Mouse (Mus musculus) embryonic facial prominence, embryonic 14.5 days (tissue): ENCODE measurements around the gene Tmed3. TPM values are rescaled to one million over a fixed set of nuclear protein-coding genes. Genes with fewer than 3 reads are reported as not detected.

ENCODE experiments used
- ATAC-seq: fragments of 200-750 bp; cut with Nextera tagmentation; 2 replicates; pipeline ENCODE4 v1.8.0; 2017; ENCODE audit warnings: low read depth, moderate number of reproducible peaks, moderate TSS enrichment
- DNase-seq: peaks from one replicate; pipeline ENCODE4 v3.0.0-alpha.2; 2015; ENCODE audit warnings: low spot score
- H3K27ac ChIP-seq: fragments of 300-500 bp; sonication (generic); replicated peaks from 2 replicates; pipeline ENCODE4 v1.5.1; 2014; ENCODE audit warnings: low read depth, mild to moderate bottlenecking, low read length, moderate library complexity
- H3K27me3 ChIP-seq: fragments of 300-500 bp; sonication (generic); replicated peaks from 2 replicates; pipeline ENCODE4 v1.6.1; 2014; ENCODE audit warnings: low read length; ENCODE audit not compliant: control insufficient read depth, insufficient read depth
- H3K36me3 ChIP-seq: fragments of 300-500 bp; sonication (generic); 2 replicates; pipeline ENCODE4 v1.6.1; 2014; ENCODE audit warnings: low read length, mixed read lengths; ENCODE audit not compliant: control insufficient read depth, insufficient read depth
- H3K4me1 ChIP-seq: fragments of 300-500 bp; sonication (generic); 2 replicates; pipeline ENCODE4 v1.6.1; 2014; ENCODE audit warnings: antibody characterized with exemption, low read length; ENCODE audit not compliant: control insufficient read depth, insufficient read depth
- H3K4me2 ChIP-seq: fragments of 300-500 bp; sonication (generic); 2 replicates; pipeline ENCODE4 v1.6.1; 2014; ENCODE audit warnings: low read depth, mild to moderate bottlenecking, low read length, moderate library complexity, mixed read lengths
- H3K4me3 ChIP-seq: fragments of 300-500 bp; sonication (generic); 2 replicates; pipeline ENCODE4 v1.5.1; 2014; ENCODE audit warnings: low read depth, mild to moderate bottlenecking, low read length
- H3K9ac ChIP-seq: fragments of 300-500 bp; sonication (generic); 2 replicates; pipeline ENCODE4 v1.6.1; 2014; ENCODE audit warnings: low read depth, mild to moderate bottlenecking, low read length, moderate library complexity, mixed read lengths
- H3K9me3 ChIP-seq: fragments of 300-500 bp; sonication (generic); 2 replicates; pipeline ENCODE4 v1.6.1; 2016; ENCODE audit warnings: low read length; ENCODE audit not compliant: control insufficient read depth
- WGBS: fragments of 180-500 bp; shearing (Covaris S2); extraction: QIAGEN DNeasy Blood & Tissue Kit; methylation state at CpG from one replicate; pipeline ENCODE4 v1.1.7; 2014; 5-methylcytosine and 5-hydroxymethylcytosine counted together
- polyA plus RNA-seq: library from polyadenylated mRNA; unstranded; fragments of >200 nt; fragmentation: Nextera tagmentation; extraction: Ambion mirVana; gene quantifications from 2 replicates; pipeline ENCODE4 v1.2.1, GENCODE M21; 2014

The Tmed3 gene
- polyA plus RNA-seq, 1 experiment from 2014 or later, result 186 TPM

GRCm38 (mm10) chr9:89695143-89695542 is 9.7 kb downstream of the Tmed3 start:
- no peak for DNase-seq
- no peak overlapping the region for H3K9ac ChIP-seq
- H3K4me1 ChIP-seq, result no peaks in the 10 kb centered on the region
- no peaks in the 10 kb centered on the region for H3K9me3 ChIP-seq
- no peak for ATAC-seq
- H3K27me3 ChIP-seq, result no peaks in the 10 kb centered on the region
- H3K4me2 ChIP-seq, result no peak overlapping the region
- peaks cover 34% of the 10 kb centered on the region for H3K36me3 ChIP-seq
- no peak overlapping the region for H3K27ac ChIP-seq
- no peak overlapping the region for H3K4me3 ChIP-seq
- WGBS, result 80% methylated on average over 1 of the region's 1 CpGs

- H3K4me2 ChIP-seq, result no peak overlapping the region
- no peak overlapping the region for H3K4me3 ChIP-seq
- 98% methylated on average over 2 of the region's 2 CpGs for WGBS
- H3K9ac ChIP-seq, result no peak overlapping the region
- no peak for ATAC-seq
- H3K27ac ChIP-seq, result no peak overlapping the region
- peaks cover 19% of the 10 kb centered on the region; the same call in 1 of the 2 replicates for H3K36me3 ChIP-seq
- no peaks in the 10 kb centered on the region for H3K9me3 ChIP-seq
- no peaks in the 10 kb centered on the region for H3K27me3 ChIP-seq
- no peaks in the 10 kb centered on the region for H3K4me1 ChIP-seq
- DNase-seq, result no peak
Observed at GRCm38 (mm10) chr9:89693670-89694069, 11.2 kb downstream of the Tmed3 start.

GRCm38 (mm10) chr9:89689179-89689578 is 15.7 kb downstream of the Tmed3 start:
- no peak overlapping the region for H3K4me2 ChIP-seq
- no peak overlapping the region for H3K9ac ChIP-seq
- no peak overlapping the region for H3K27ac ChIP-seq
- no peaks in the 10 kb centered on the region for H3K36me3 ChIP-seq
- H3K9me3 ChIP-seq, result no peaks in the 10 kb centered on the region
- no peaks in the 10 kb centered on the region for H3K4me1 ChIP-seq
- DNase-seq (no peak), ATAC-seq (no peak)
- no peak overlapping the region for H3K4me3 ChIP-seq
- H3K27me3 ChIP-seq, result no peaks in the 10 kb centered on the region
- 44% methylated on average over 1 of the region's 1 CpGs for WGBS

DNA sequence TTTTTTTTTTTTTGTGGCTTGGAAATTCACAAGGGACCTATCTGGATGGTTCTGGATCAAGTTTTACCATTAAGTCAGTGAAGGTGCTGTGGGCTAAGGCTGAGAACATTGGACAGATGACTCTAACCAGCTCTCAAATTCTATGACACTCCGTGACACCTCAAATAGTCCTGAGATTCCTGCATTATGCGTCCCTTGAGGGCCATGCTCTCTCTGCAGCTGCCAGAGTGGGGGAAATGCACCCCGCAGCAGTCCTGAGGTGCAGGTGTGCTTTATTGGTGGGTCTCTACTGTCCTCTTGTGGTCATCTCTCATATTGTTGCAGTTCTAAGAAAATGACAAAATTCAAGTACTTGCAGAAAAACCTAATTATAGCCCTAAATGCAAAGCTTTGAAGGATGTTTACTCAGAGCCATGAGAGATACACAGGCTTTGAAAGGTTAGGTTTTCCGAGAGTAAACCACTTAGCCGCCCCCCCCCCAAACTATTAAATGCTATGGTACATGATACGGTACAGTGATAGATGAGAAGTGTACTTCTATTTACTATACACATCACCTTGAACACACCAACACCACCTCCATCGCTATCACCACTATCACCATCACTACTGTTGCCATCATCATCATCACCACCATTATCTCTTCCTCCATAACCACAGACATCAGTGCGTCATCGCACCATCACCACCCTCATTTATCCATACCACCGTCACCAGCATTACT is 17.2 kb downstream of the Tmed3 start:
- H3K36me3 ChIP-seq, result no peaks in the 10 kb centered on the region
- H3K27ac ChIP-seq, result no peak overlapping the region
- H3K9ac ChIP-seq, result no peak overlapping the region
- no peak overlapping the region for H3K4me3 ChIP-seq
- 61% methylated on average over 10 of the region's 10 CpGs for WGBS
- H3K4me1 ChIP-seq, result no peaks in the 10 kb centered on the region
- ATAC-seq, result no peak
- DNase-seq, result peak; percentile 23
- no peaks in the 10 kb centered on the region for H3K9me3 ChIP-seq
- no peak overlapping the region for H3K4me2 ChIP-seq
- no peaks in the 10 kb centered on the region for H3K27me3 ChIP-seq

DNA sequence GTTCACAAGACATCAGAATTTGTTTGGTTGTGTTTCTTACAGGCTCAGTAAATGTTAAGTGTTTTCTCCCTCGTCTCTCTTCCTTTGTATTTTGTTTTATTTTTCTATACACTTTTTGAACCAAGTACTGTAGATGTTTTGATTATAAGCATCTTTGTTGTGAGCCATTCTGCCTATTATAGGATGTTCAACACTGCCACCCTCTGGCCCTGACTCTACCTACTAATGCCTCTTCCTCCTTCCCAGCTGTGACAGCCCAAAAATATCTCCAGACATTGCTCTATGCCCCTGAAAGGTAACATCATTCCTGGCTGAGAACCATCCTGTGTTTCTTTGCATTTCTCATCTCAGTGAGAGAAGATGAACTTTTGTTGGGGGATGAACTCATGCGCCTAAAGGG is 18.6 kb downstream of the Tmed3 start:
- H3K4me2 ChIP-seq, result no peak overlapping the region
- WGBS, result 63% methylated on average over 2 of the region's 2 CpGs
- ATAC-seq (no peak), DNase-seq (no peak)
- no peaks in the 10 kb centered on the region for H3K4me1 ChIP-seq
- H3K27ac ChIP-seq, result no peak overlapping the region
- H3K9ac ChIP-seq, result no peak overlapping the region
- no peak overlapping the region for H3K4me3 ChIP-seq
- no peaks in the 10 kb centered on the region for H3K27me3 ChIP-seq
- no peaks in the 10 kb centered on the region for H3K36me3 ChIP-seq
- no peaks in the 10 kb centered on the region for H3K9me3 ChIP-seq

GRCm38 (mm10) chr9:89678974-89679373 is 25.9 kb downstream of the Tmed3 start:
- peak; percentile 18 for DNase-seq

GRCm38 (mm10) chr9:89674014-89674618 is 30.8 kb downstream of the Tmed3 start:
- Histone ChIP-seq H3K27me3 (no peaks in the 10 kb centered on the region), H3K4me2 (no peak overlapping the region), H3K4me1 (no peaks in the 10 kb centered on the region), H3K27ac (no peak overlapping the region), H3K4me3 (no peak overlapping the region), H3K9me3 (no peaks in the 10 kb centered on the region), H3K9ac (no peak overlapping the region), H3K36me3 (no peaks in the 10 kb centered on the region)
- WGBS, result 53% methylated on average over 3 of the region's 3 CpGs
- DNase-seq (peak; percentile 76), ATAC-seq (peak; percentile 67)

More at GRCm38 (mm10) chr9:89678974-89679373, 25.9 kb downstream of the Tmed3 start:
- Histone ChIP-seq H3K4me1 (no peaks in the 10 kb centered on the region), H3K27me3 (no peaks in the 10 kb centered on the region), H3K4me3 (no peak overlapping the region), H3K9ac (no peak overlapping the region), H3K9me3 (no peaks in the 10 kb centered on the region), H3K27ac (no peak overlapping the region), H3K4me2 (no peak overlapping the region), H3K36me3 (no peaks in the 10 kb centered on the region)
- peak; percentile 33; the same call in 1 of the 2 replicates for ATAC-seq
- 48% methylated on average over 1 of the region's 1 CpGs for WGBS

DNA sequence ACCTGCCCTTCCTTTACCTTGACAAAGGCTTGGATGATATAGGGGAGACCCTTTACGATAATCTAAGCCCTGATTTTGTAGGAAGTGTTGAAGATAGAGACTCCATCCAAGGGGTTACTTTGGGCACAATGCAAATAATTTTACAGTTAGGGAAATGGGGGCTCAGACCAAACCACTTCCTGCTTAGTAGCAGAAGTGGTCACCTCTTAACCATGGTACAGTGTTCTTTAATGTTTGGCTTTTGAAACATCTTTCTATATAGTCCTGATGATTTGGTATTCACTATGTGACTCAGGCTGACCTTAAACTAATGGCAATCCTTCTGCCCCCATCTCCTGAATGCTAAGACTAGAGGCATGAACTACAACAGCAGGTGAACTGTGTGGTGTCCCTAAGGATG is 31.5 kb downstream of the Tmed3 start:
- ATAC-seq, result no peak
- no peaks in the 10 kb centered on the region for H3K36me3 ChIP-seq
- no peak overlapping the region for H3K4me3 ChIP-seq
- H3K27ac ChIP-seq, result no peak overlapping the region
- WGBS, result 92% methylated on average over 1 of the region's 1 CpGs
- no peak overlapping the region for H3K9ac ChIP-seq
- no peaks in the 10 kb centered on the region for H3K27me3 ChIP-seq
- DNase-seq, result no peak
- no peaks in the 10 kb centered on the region for H3K4me1 ChIP-seq
- no peaks in the 10 kb centered on the region for H3K9me3 ChIP-seq
- no peak overlapping the region for H3K4me2 ChIP-seq

- WGBS, result 63% methylated on average over 4 of the region's 4 CpGs
- no peak for ATAC-seq
Observed at GRCm38 (mm10) chr9:89669878-89670277, 35.0 kb downstream of the Tmed3 start.

More at GRCm38 (mm10) chr9:89669878-89670277, 35.0 kb downstream of the Tmed3 start:
- Histone ChIP-seq H3K4me1 (no peaks in the 10 kb centered on the region), H3K36me3 (no peaks in the 10 kb centered on the region), H3K4me3 (no peak overlapping the region), H3K9ac (no peak overlapping the region), H3K27me3 (no peaks in the 10 kb centered on the region), H3K9me3 (no peaks in the 10 kb centered on the region), H3K4me2 (no peak overlapping the region), H3K27ac (no peak overlapping the region)
- DNase-seq, result no peak
